Mouse (Mus musculus): ENCODE measurements around the gene Grid1.

The Grid1 gene

GRCm38 (mm10) chr14:35393591-35393990 is 573.7 kb downstream of the Grid1 start:
- in situ Hi-C loops (cut with MboI; ENCODE audit: low pct_unique_long_range_greater_than_20kb in 1 of 2, low sequenced_read_pairs in 2 of 2, unreplicated experiment in 1 of 2) = no loop called here

- in situ Hi-C loops (cut with MboI; ENCODE audit: low pct_unique_long_range_greater_than_20kb in 1 of 2, low sequenced_read_pairs in 2 of 2, unreplicated experiment in 1 of 2) = no loop called here
Measured at GRCm38 (mm10) chr14:35404249-35404908, 584.5 kb downstream of the Grid1 start.

- in situ Hi-C loops (cut with MboI; ENCODE audit: low pct_unique_long_range_greater_than_20kb in 1 of 2, low sequenced_read_pairs in 2 of 2, unreplicated experiment in 1 of 2) = no loop called here
Measured at GRCm38 (mm10) chr14:35430259-35430658, 610.4 kb downstream of the Grid1 start.

- in situ Hi-C loops (cut with MboI; ENCODE audit: low pct_unique_long_range_greater_than_20kb in 1 of 2, low sequenced_read_pairs in 2 of 2, unreplicated experiment in 1 of 2) = no loop called here
Measured at GRCm38 (mm10) chr14:35453702-35454101, 633.8 kb downstream of the Grid1 start.

- in situ Hi-C loops (cut with MboI; ENCODE audit: low pct_unique_long_range_greater_than_20kb in 1 of 2, low sequenced_read_pairs in 2 of 2, unreplicated experiment in 1 of 2) = no loop called here
Measured at GRCm38 (mm10) chr14:35468254-35468653, 648.3 kb downstream of the Grid1 start.

- in situ Hi-C loops (cut with MboI; ENCODE audit: low pct_unique_long_range_greater_than_20kb in 1 of 2, low sequenced_read_pairs in 2 of 2, unreplicated experiment in 1 of 2) = no loop called here
Measured at GRCm38 (mm10) chr14:35486017-35486416, 666.1 kb downstream of the Grid1 start.

GRCm38 (mm10) chr14:35502324-35502723 is 682.4 kb downstream of the Grid1 start:
- in situ Hi-C loops (cut with MboI; ENCODE audit: low pct_unique_long_range_greater_than_20kb in 1 of 2, low sequenced_read_pairs in 2 of 2, unreplicated experiment in 1 of 2) = no loop called here

- in situ Hi-C loops (cut with MboI; ENCODE audit: low pct_unique_long_range_greater_than_20kb in 1 of 2, low sequenced_read_pairs in 2 of 2, unreplicated experiment in 1 of 2) = no loop called here
Measured at GRCm38 (mm10) chr14:35519402-35519801, 699.5 kb downstream of the Grid1 start.

- in situ Hi-C loops (cut with MboI; ENCODE audit: low pct_unique_long_range_greater_than_20kb in 1 of 2, low sequenced_read_pairs in 2 of 2, unreplicated experiment in 1 of 2) = no loop called here
Measured at GRCm38 (mm10) chr14:35538835-35539234, 718.9 kb downstream of the Grid1 start.

- in situ Hi-C loops (cut with MboI; ENCODE audit: low pct_unique_long_range_greater_than_20kb in 1 of 2, low sequenced_read_pairs in 2 of 2, unreplicated experiment in 1 of 2) = no loop called here
Measured at GRCm38 (mm10) chr14:35541254-35541991, 721.5 kb downstream of the Grid1 start.

- in situ Hi-C loops (cut with MboI; ENCODE audit: low pct_unique_long_range_greater_than_20kb in 1 of 2, low sequenced_read_pairs in 2 of 2, unreplicated experiment in 1 of 2) = no loop called here
Measured at GRCm38 (mm10) chr14:35541992-35542380, 722.1 kb downstream of the Grid1 start.

GRCm38 (mm10) chr14:35554288-35554687 is 734.4 kb downstream of the Grid1 start:
- in situ Hi-C loops (cut with MboI; ENCODE audit: low pct_unique_long_range_greater_than_20kb in 1 of 2, low sequenced_read_pairs in 2 of 2, unreplicated experiment in 1 of 2) = no loop called here

GRCm38 (mm10) chr14:35561244-35561893 is 741.5 kb downstream of the Grid1 start:
- in situ Hi-C loops (cut with MboI; ENCODE audit: low pct_unique_long_range_greater_than_20kb in 1 of 2, low sequenced_read_pairs in 2 of 2, unreplicated experiment in 1 of 2) = no loop called here

- in situ Hi-C loops (cut with MboI; ENCODE audit: low pct_unique_long_range_greater_than_20kb in 1 of 2, low sequenced_read_pairs in 2 of 2, unreplicated experiment in 1 of 2) = no loop called here
Measured at GRCm38 (mm10) chr14:35572991-35573502, 753.1 kb downstream of the Grid1 start.

GRCm38 (mm10) chr14:35574489-35574888 is 754.6 kb downstream of the Grid1 start:
- in situ Hi-C loops (cut with MboI; ENCODE audit: low pct_unique_long_range_greater_than_20kb in 1 of 2, low sequenced_read_pairs in 2 of 2, unreplicated experiment in 1 of 2) = no loop called here

GRCm38 (mm10) chr14:35575285-35575684 is 755.4 kb downstream of the Grid1 start:
- in situ Hi-C loops (cut with MboI; ENCODE audit: low pct_unique_long_range_greater_than_20kb in 1 of 2, low sequenced_read_pairs in 2 of 2, unreplicated experiment in 1 of 2) = no loop called here

- in situ Hi-C loops (cut with MboI; ENCODE audit: low pct_unique_long_range_greater_than_20kb in 1 of 2, low sequenced_read_pairs in 2 of 2, unreplicated experiment in 1 of 2) = no loop called here
Measured at GRCm38 (mm10) chr14:35625749-35626148, 805.8 kb downstream of the Grid1 start.
